Mouse (Mus musculus): ENCODE results near the gene Zfp750.

The Zfp750 gene

DNA sequence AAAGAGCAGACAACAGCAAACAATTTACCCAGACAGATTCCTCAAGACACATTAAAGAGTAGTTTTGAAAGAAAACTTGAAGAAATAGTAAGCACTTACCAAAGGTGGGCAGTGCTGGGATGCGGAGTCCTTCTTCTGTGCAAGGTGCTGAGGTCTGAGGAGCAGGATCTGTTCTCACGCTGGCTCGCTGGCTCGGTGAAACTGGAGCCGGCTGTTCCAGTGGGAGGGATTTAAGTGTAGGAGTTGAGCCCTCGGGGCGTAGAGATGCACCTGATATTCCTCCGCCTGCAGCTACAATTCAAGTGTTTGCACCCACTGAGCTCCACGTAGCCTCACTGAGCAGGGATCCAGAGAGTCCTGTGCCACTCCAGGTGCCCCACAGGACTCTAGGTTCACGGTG lies at the start of gene Zfp750:
Gene Zfp750 (minus strand): TSS at position 203 of the 400 bp plus-strand sequence.
- in situ Hi-C loops (cut with MboI; ENCODE audit: unreplicated experiment in 2 of 2), result no loop called here

- in situ Hi-C loops (cut with MboI; ENCODE audit: unreplicated experiment in 2 of 2), result no loop called here
Measured at GRCm38 (mm10) chr11:121564265-121564664, 45.1 kb upstream of the Zfp750 start.

- in situ Hi-C loops (cut with MboI; ENCODE audit: unreplicated experiment in 2 of 2), result no loop called here
Measured at GRCm38 (mm10) chr11:121563312-121563711, 44.2 kb upstream of the Zfp750 start.

- in situ Hi-C loops (cut with MboI; ENCODE audit: unreplicated experiment in 2 of 2), result no loop called here
Measured at GRCm38 (mm10) chr11:121560294-121560663, 41.1 kb upstream of the Zfp750 start.

DNA sequence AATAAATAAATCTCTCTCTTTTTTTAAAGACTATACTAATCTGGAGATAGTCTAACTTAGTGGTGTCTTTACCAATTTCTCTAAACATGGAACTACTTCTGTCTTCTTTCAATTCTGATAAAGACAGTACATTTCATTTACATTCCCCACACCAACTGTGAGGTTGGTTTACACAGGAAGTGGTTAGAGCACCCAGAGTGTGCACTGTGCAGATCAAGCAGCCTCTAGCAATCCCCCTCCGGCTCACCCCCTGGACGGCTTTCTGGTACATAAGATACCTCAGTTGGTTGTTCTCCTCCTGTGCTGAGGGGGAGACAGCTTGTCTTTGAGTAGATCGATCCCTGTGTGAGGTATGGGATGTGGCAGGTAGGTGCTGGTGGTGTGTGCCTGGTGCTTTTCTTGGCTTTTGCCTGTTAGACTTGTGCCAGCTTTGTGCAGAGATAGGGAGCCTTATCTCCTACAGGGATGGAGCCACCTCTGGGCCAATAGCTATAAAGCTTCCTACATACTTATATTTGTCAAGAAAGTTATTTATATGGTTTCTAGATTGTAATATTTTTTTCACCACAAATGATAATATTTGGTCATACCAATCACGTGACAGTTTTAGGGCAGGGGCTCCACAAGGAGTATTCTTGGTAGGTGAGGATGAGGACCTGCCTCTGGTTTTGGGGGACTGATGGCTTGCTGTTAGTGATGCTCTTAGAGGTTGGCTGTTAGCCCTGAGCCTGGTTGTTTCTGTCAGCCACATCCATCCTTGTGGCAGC lies 40.6 kb upstream of the Zfp750 start:
- in situ Hi-C loops (cut with MboI; ENCODE audit: unreplicated experiment in 2 of 2), result no loop called here

GRCm38 (mm10) chr11:121558522-121558921 lies 39.4 kb upstream of the Zfp750 start:
- in situ Hi-C loops (cut with MboI; ENCODE audit: unreplicated experiment in 2 of 2), result no loop called here

DNA sequence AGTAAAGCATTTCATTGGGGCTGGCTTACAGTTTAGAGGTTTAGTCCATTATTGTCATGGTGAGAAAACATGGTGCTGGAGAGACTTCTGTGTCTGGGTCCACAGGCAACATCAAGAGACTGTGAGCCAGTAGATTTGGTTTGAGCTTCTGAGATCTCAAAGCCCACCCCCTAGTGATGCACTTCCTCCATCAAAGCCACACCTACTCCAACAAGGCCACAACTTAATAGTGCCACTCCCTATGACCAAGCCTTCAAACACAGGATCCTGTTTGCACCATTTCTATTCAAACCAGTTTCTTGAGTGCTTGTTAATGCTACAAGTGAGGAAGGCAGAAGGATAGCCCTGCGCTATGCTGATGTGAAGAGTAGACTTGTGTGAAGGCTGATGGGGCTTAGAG lies 38.8 kb upstream of the Zfp750 start:
- in situ Hi-C loops (cut with MboI; ENCODE audit: unreplicated experiment in 2 of 2), result no loop called here

GRCm38 (mm10) chr11:121556727-121557126 lies 37.6 kb upstream of the Zfp750 start:
- in situ Hi-C loops (cut with MboI; ENCODE audit: unreplicated experiment in 2 of 2), result no loop called here

DNA sequence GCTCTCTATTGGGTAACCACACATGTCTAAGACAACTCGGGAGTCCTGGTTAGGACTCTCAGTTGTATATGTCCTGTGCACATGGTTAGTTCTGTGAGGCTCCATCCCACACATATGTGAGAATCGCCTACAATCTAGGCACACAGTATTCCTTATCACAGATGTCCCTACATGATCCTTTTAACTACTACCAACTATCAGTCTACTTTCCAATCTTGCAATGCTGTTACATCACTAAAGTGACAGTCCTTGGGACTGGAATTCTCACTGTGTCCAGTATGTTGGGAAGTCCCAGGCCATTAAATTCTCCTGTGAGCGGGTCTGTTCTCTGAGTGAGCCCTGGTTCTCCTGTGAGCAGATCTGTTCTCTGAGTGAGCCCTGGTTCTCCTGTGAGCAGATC lies 34.3 kb upstream of the Zfp750 start:
- in situ Hi-C loops (cut with MboI; ENCODE audit: unreplicated experiment in 2 of 2), result no loop called here

- in situ Hi-C loops (cut with MboI; ENCODE audit: unreplicated experiment in 2 of 2), result no loop called here
Measured at GRCm38 (mm10) chr11:121552846-121553457, 33.8 kb upstream of the Zfp750 start.

- in situ Hi-C loops (cut with MboI; ENCODE audit: unreplicated experiment in 2 of 2), result no loop called here
Measured at GRCm38 (mm10) chr11:121552167-121552566, 33.0 kb upstream of the Zfp750 start.

DNA sequence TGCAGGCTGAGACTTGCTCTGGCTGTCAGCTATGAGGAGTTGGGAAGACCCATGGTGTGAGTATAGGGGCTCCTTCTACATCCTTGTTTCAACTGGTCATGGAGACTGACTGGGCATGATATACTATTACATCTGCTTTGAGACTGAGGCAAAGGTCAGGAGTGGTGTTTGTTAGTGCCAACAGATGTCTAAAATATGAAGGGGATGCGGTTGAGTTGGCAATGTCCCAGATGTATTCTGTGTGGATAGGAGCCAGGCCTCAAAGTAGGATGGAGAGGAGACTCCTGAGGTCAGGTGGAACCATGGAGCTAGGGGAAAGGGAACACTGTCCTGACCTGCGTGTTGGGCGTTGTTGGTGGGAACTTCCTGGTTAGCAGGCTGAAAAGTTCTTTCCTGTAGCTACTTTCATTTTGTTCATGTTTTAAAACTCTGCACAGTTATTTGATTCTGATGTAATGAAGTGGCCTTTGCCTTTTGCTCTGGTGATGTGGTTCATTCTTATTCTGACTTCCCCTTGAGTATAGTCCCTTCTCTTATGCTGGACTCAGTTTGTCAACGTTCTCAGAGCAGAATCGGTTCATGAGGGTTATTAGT lies 32.2 kb upstream of the Zfp750 start:
- in situ Hi-C loops (cut with MboI; ENCODE audit: unreplicated experiment in 2 of 2), result no loop called here

DNA sequence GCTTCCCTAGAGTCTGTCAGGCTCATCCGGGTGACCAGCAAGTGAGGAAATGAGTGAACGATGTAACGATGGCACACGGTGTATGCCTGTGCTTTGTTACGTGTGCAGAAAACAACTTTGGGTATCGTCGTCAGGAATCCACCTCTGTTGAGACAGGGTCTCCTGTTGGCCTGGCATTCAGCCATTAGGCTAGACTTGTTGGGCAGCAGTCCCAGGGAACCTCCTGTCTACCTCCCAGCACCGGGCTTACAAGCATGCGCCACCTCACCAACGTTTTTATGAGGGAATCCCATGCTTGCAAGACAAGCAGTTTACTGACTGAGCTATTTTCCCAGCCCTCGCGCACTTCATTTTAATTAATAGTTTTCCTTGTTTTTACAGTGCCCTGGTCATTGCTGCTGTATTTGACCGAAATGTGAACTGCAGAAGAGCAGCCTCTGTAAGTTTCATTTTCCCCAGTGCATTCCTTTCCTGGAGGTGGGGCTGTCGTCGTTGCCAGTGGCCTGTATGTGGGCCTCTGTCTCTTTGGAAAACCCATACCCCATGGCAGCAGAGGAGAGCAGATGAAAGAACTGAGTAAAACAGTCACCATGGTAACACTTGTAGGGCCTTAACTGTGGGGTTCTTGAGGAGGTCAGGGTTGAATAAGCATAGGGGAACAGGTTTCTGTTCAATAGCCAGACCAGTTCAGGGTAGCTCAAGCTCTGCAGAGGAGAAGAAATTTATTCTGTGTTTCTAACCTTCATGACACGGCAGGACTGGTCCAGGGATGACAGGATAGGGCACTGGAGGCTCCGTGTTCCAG lies 30.9 kb upstream of the Zfp750 start:
- in situ Hi-C loops (cut with MboI; ENCODE audit: unreplicated experiment in 2 of 2), result no loop called here

DNA sequence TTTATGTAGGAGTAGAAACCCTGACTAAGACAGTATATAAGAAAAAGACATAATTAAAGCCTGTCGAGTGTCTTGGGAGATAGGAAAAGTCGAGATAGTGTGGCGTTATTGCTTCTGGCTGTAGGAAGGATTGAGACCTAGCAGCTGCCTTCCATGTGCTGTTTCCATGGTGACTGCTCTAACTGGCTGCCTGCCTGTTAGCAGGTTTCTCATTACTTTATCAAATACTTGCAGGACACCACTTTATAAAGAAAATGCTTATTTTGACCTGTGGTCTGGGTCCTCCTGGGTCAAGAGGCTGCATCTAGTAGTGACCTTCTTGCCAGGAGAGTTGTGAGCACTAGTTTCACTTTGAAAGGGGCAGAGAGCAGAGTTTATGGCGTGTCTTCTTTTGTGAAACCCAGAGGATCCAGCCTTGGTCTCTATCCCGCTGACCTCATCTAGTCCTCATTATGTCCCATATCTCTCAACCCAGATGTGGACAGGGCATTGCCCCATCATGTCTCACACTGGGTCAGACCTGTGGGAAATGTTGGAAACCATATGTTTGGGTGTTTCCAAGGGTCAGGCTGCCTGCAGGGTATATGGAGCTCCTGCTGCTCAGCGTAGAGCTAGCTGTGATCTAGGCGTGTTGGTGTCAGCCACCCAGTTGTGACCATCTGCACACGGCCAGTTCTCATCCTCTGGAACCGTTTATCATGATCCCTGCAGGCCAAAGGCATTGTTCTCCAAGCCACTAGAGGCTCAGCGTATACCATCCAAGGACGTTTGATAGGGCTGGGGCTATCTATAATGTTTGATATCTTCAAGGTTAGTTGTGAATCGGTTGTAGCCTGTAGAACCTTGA lies 30.1 kb upstream of the Zfp750 start:
- in situ Hi-C loops (cut with MboI; ENCODE audit: unreplicated experiment in 2 of 2), result no loop called here

DNA sequence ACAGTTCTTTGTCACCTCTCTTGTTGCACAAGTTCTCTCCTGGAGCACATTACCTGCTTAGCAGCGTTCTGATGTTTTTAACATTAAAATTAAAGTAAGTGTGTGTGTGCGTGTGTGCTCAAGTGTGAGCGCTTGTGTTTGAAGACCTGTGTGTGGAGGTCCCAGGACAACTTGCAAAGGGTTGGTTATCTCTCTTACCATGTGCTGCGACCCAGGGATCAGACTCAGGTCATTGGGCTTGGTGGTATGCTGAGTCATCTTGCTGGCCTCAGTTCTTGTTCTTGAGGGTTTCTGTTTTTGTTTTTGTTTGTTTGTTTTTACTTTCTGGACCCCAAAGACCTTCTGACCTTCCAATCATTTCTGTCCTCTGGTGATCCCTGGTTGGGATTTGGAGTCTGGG lies 28.8 kb upstream of the Zfp750 start:
- in situ Hi-C loops (cut with MboI; ENCODE audit: unreplicated experiment in 2 of 2), result no loop called here

DNA sequence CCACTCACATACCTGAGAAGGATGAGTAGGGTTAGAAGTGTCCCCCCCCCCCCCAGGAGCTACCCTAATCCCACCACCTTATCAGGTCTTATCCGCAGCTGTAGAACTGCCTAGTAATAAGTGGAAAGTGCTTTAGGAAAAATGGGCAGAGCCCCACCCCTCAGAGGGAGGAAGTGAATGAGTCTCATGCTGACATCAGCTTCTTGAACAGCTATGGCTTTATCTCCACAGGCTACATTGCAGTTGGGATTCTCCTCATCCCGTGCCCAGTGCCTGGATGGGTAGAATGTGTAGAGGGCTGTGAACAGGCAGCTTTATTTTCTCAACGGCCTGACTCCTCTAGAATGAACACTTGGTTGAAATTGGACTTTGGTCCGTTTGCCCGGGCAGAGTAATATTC lies 28.1 kb upstream of the Zfp750 start:
- in situ Hi-C loops (cut with MboI; ENCODE audit: unreplicated experiment in 2 of 2), result no loop called here

DNA sequence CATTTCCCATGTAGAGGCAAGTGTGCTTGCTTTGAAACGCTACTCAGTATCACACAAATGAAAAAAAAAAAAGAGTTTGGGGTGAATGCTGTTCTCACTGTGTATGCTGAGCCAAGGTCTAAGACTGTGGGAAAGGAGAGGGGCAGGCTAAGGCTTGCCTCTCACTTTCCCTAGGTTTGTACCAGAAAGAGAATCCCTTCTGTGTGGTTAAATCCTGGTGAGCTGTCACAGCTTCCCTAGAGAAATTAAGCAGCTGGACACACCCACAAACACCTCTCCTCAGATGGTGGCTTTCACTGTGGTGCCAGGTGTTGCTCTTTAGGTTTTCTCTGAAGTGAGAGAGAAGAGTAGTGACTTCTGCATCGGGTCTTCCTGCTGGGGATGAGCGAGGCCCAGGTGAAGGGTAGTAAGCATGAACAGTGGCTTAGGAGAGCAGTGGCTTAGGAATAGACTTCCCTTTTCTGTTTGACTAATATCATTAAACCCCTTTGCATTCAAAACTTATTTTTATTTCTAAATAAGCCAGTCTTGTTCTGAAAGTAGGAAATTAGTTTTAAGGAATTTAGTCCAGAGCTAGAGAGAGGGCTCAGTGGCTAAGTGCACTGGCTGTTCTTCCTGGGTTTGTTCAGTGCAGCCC lies 26.4 kb upstream of the Zfp750 start:
- in situ Hi-C loops (cut with MboI; ENCODE audit: unreplicated experiment in 2 of 2), result no loop called here

- in situ Hi-C loops (cut with MboI; ENCODE audit: unreplicated experiment in 2 of 2), result no loop called here
Measured at GRCm38 (mm10) chr11:121544755-121545397, 25.7 kb upstream of the Zfp750 start.

- in situ Hi-C loops (cut with MboI; ENCODE audit: unreplicated experiment in 2 of 2), result no loop called here
Measured at GRCm38 (mm10) chr11:121543922-121544321, 24.8 kb upstream of the Zfp750 start.

Data from v-Abl transformed pro-B cells (cell line).